Mouse (Mus musculus): ENCODE measurements around the gene H2-T3.
"Not testable (repeated sequence)": the region's sequence is repeated elsewhere in the genome, so short reads cannot be mapped to it uniquely, and the experiment has no call there.

DNA sequence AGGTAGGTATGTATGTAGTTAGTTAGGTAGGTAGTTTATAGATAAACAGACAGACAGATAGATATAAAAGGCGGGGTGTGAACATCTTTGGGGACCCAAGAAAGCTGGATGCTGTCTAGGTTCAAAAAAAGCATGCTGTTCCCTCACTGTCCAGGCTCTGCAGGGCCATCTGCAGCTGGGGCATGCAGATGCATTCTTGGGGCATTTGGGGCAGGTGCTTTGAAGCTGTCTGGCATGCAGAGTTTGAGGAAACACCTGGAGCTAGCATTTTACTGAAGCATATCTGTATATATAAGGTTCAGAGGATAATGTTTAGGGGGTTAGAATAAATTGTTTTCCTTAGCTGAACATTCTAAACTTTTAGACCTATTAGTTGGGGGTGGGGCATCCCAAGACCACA is 43.1 kb downstream of the H2-T3 start:
- TF ChIP-seq CTCF, EP300 (IDR thresholded peaks at IDR 0.05; ENCODE audit: low read depth): not testable (repeated sequence)
